Mouse (Mus musculus): Measurements from ENCODE around the gene Rundc1. TPM values are rescaled to one million over a fixed set of nuclear protein-coding genes. Genes with fewer than 3 reads are reported as not detected.
A peak's percentile ranks its signal among the peaks of the same experiment; 100 is the strongest.
"Not testable (repeated sequence)": the region's sequence is repeated elsewhere in the genome, so short reads cannot be mapped to it uniquely, and the experiment has no call there.

The Rundc1 gene
- polyA plus RNA-seq (2012; rRNA removed) = 3.4 and 3.9 TPM in 2 replicates
- 2.9 and 3.0 TPM in 2 replicates for polyA plus RNA-seq (2014; fragmentation: Nextera tagmentation; extraction: Ambion mirVana)

DNA sequence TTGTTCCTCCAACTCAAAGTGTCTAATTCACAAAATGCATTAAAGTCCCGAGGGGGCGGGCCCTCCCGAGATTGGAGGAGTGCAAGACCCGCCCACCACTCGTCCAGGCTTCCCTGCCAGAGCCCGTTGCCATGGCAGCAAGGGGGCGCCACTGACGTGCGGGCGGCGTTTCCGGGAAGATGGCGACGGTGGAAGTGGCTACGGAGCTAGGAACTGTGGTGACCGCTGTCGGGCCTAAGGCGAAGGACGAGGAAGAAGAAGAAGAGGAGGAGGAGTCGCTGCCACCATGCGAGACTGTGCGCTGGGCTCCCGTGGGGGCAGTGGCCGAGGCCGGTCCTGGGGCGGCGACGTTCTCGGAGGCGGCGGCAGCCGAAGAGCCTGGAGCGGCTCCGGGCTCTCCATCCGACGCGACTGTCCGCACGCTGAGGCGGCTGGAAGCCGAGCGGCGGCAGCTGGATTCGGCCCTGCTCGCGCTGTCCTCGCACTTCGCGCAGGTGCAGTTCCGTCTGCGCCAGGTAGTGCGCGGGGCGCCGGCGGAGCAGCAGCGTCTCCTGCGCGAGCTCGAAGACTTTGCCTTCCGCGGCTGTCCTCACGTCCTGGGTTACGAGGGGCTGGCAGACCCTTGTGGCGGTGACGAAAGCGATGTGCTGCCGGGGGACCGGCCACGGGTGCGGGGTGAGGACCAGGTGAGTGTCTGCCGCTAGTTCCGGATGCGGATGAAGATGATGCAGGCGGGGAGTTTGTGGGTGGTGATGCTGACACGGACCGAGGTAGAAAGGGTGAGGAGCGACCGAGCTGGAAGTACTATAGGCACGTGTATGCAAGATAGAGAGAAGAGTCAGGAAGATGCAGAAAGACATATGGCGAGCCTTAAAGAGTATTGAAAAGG lies at the start of gene Rundc1, which contains the start of gene Ptges3l:
TSS of gene Rundc1 (plus strand) at position 161 of the 889 bp plus-strand sequence.
TSS of gene Ptges3l (minus strand) at position 409 of the 889 bp plus-strand sequence.
- DNase-seq (ENCODE audit: low read depth in 3 of 3, low spot score in 3 of 3) (peak; percentile 89 to 92 (median 90)), ATAC-seq (ENCODE audit: insufficient read depth) (peak; percentile 89)
- under 1% methylated on average over 81 of the region's 81 CpGs for WGBS (ENCODE audit: insufficient replicate concordance)
- H3K4me3 ChIP-seq (ENCODE audit: insufficient read depth in 1 of 2, low read depth in 2 of 2, low read length in 2 of 2) = peak within 1 kb of the TSS; percentile 79 to 98
- H3K27ac ChIP-seq = peak within 1 kb of the TSS; percentile 39
- TF ChIP-seq EP300 (IDR thresholded peaks at IDR 0.05; ENCODE audit: low read depth) = no peak
- TF ChIP-seq CTCF (IDR thresholded peaks at IDR 0.05; ENCODE audit: low read depth) = peak; percentile 81
- H3K9me3 ChIP-seq (ENCODE audit: control insufficient read depth, low read length) = no peaks in the 10 kb centered on the region
- no peaks in the 10 kb centered on the region for H3K27me3 ChIP-seq (ENCODE audit: control insufficient read depth, insufficient read depth, low read length)
- peak within 1 kb of the TSS; percentile 99 for H3K4me2 ChIP-seq (ENCODE audit: low read depth)
- H3K36me3 ChIP-seq (replicated peaks; ENCODE audit: control insufficient read depth, insufficient read depth, low read depth) = peaks cover 1% of the 10 kb centered on the region
- H3K4me1 ChIP-seq (replicated peaks; ENCODE audit: control insufficient read depth in 2 of 2, insufficient read depth in 2 of 2, low read length in 1 of 2) = peaks cover 11 to 15% of the 10 kb centered on the region in 2 experiments
- peak within 1 kb of the TSS; percentile 82 for H3K9ac ChIP-seq (replicated peaks)

DNA sequence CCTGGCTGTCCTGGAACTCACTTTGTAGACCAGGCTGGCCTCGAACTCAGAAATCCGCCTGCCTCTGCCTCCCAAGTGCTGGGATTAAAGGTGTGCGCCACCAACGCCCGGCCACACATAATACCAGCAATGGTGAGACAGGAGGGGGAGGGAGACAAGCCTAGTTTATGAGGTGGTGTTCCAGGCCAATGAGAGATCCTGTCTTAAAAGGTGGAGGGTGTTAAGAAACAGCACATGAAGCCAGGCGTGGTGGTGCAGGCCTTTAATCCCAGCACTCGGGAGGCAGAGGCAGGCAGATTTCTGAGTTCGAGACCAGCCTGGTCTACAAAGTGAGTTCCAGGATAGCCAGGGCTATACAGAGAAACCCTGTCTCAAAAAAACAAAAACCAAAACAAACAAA lies 46.7 kb upstream of the Rundc1 start:
- H3K27me3 ChIP-seq (ENCODE audit: control insufficient read depth, insufficient read depth, low read length); ATAC-seq (ENCODE audit: insufficient read depth); DNase-seq (ENCODE audit: low read depth in 3 of 3, low spot score in 3 of 3); H3K4me3 ChIP-seq (ENCODE audit: insufficient read depth in 1 of 2, low read depth in 2 of 2, low read length in 2 of 2); H3K27ac ChIP-seq; H3K4me1 ChIP-seq (replicated peaks; ENCODE audit: control insufficient read depth in 2 of 2, insufficient read depth in 2 of 2, low read length in 1 of 2); H3K9me3 ChIP-seq (ENCODE audit: control insufficient read depth, low read length); H3K9ac ChIP-seq (replicated peaks); H3K4me2 ChIP-seq (ENCODE audit: low read depth); H3K36me3 ChIP-seq (replicated peaks; ENCODE audit: control insufficient read depth, insufficient read depth, low read depth): not testable (repeated sequence)
- 72% methylated on average over 8 of the region's 8 CpGs for WGBS (ENCODE audit: insufficient replicate concordance)

DNA sequence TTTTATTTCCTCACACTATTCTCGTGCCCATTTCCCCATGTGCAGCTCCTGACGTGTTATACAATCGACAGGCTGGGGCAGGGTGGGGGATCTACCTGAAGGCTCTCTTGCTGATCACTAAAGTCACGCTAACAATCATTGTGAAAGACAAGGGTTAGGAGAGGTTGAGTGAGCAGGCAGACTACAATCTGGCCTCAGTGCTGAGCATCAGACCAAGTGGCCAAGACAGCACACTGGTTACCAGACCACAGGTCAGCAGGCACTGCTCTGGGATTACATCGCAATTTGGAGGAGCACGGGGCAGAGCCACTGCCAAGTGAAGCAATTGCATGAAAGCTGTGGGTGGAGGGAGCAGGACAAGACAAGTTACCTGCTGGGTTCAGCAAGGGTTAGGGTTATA lies 46.0 kb upstream of the Rundc1 start:
- ATAC-seq (ENCODE audit: insufficient read depth) (no peak), DNase-seq (ENCODE audit: low read depth in 3 of 3, low spot score in 3 of 3) (no peak)
- Histone ChIP-seq H3K9me3 (ENCODE audit: control insufficient read depth, low read length) (no peaks in the 10 kb centered on the region), H3K4me1 (replicated peaks; ENCODE audit: control insufficient read depth in 2 of 2, insufficient read depth in 2 of 2, low read length in 1 of 2) (no peaks in the 10 kb centered on the region), H3K27ac (no peak overlapping the region), H3K4me2 (ENCODE audit: low read depth) (no peak overlapping the region), H3K36me3 (replicated peaks; ENCODE audit: control insufficient read depth, insufficient read depth, low read depth) (no peaks in the 10 kb centered on the region), H3K9ac (replicated peaks) (no peak overlapping the region), H3K4me3 (ENCODE audit: insufficient read depth in 1 of 2, low read depth in 2 of 2, low read length in 2 of 2) (no peak overlapping the region), H3K27me3 (ENCODE audit: control insufficient read depth, insufficient read depth, low read length) (no peaks in the 10 kb centered on the region; the same call in 1 of the 2 replicates)
- TF ChIP-seq CTCF (IDR thresholded peaks at IDR 0.05; ENCODE audit: low read depth) (no peak), EP300 (IDR thresholded peaks at IDR 0.05; ENCODE audit: low read depth) (no peak)
- 58% methylated on average over 6 of the region's 6 CpGs for WGBS (ENCODE audit: insufficient replicate concordance)

DNA sequence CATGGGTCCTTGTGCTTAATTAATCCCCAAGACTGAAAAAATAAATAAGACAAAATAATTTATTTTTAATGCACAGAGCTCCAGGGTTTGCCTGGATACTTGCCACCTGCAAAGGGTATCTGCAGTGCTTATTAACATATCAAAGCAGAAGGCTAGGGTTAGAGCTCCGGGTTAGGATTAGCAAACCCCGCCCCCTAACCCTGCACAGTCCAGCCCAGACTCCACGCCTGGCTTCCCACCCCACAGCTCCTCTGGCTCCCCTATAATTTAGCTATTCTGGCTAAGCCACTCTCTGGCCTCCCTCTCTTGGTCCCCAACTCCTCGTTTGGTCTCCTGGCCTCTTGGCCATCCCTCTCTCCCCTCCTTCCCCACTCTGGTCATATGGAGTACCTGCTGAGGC lies 43.1 kb upstream of the Rundc1 start:
- Histone ChIP-seq H3K9me3 (ENCODE audit: control insufficient read depth, low read length) (no peaks in the 10 kb centered on the region), H3K27me3 (ENCODE audit: control insufficient read depth, insufficient read depth, low read length) (no peaks in the 10 kb centered on the region), H3K36me3 (replicated peaks; ENCODE audit: control insufficient read depth, insufficient read depth, low read depth) (no peaks in the 10 kb centered on the region), H3K4me3 (ENCODE audit: insufficient read depth in 1 of 2, low read depth in 2 of 2, low read length in 2 of 2) (no peak overlapping the region), H3K4me1 (replicated peaks; ENCODE audit: control insufficient read depth in 2 of 2, insufficient read depth in 2 of 2, low read length in 1 of 2) (no peaks in the 10 kb centered on the region), H3K9ac (replicated peaks) (no peak overlapping the region), H3K4me2 (ENCODE audit: low read depth) (no peak overlapping the region), H3K27ac (no peak overlapping the region)
- WGBS (ENCODE audit: insufficient replicate concordance) = 26% methylated on average over 4 of the region's 4 CpGs
- DNase-seq (ENCODE audit: low read depth in 3 of 3, low spot score in 3 of 3) (no peak), ATAC-seq (ENCODE audit: insufficient read depth) (no peak)
- TF ChIP-seq CTCF (IDR thresholded peaks at IDR 0.05; ENCODE audit: low read depth) = no peak
- TF ChIP-seq EP300 (IDR thresholded peaks at IDR 0.05; ENCODE audit: low read depth) = no peak

GRCm38 (mm10) chr11:101395110-101395509 lies 29.8 kb upstream of the Rundc1 start:
- Histone ChIP-seq H3K9ac (replicated peaks) (no peak overlapping the region), H3K9me3 (ENCODE audit: control insufficient read depth, low read length) (no peaks in the 10 kb centered on the region), H3K27me3 (ENCODE audit: control insufficient read depth, insufficient read depth, low read length) (no peaks in the 10 kb centered on the region), H3K27ac (no peak overlapping the region), H3K4me3 (ENCODE audit: insufficient read depth in 1 of 2, low read depth in 2 of 2, low read length in 2 of 2) (no peak overlapping the region), H3K4me1 (replicated peaks; ENCODE audit: control insufficient read depth in 2 of 2, insufficient read depth in 2 of 2, low read length in 1 of 2) (0 out of 4 replicates have a peak, but pooled peaks cover 0 to 2% of the 10 kb centered on the region in 2 experiments), H3K36me3 (replicated peaks; ENCODE audit: control insufficient read depth, insufficient read depth, low read depth) (no peaks in the 10 kb centered on the region), H3K4me2 (ENCODE audit: low read depth) (no peak overlapping the region)
- TF ChIP-seq CTCF (IDR thresholded peaks at IDR 0.05; ENCODE audit: low read depth) (peak; percentile 92), EP300 (IDR thresholded peaks at IDR 0.05; ENCODE audit: low read depth) (no peak)
- WGBS (ENCODE audit: insufficient replicate concordance) = 6% methylated on average over 8 of the region's 8 CpGs
- ATAC-seq (ENCODE audit: insufficient read depth) = no peak
- peak in 2 of 3 experiments; percentile 36 to 41 for DNase-seq (ENCODE audit: low read depth in 3 of 3, low spot score in 3 of 3)
